Mouse (Mus musculus) limb, embryonic 12.5 days (tissue): ENCODE data around the gene Slc16a3. TPM values are rescaled to one million over a fixed set of nuclear protein-coding genes. Genes with fewer than 3 reads are reported as not detected.
A peak's percentile ranks its signal among the peaks of the same experiment; 100 is the strongest.

ENCODE experiments used
- ATAC-seq: fragments of 200-750 bp; cut with Nextera tagmentation; 2 replicates; pipeline ENCODE4 v1.8.0; 2017; ENCODE audit warnings: low read depth, moderate TSS enrichment; ENCODE audit not compliant: insufficient number of reproducible peaks, insufficient read depth, low FRiP score, low TSS enrichment
- H3K27ac ChIP-seq: fragments of 300-500 bp; sonication (generic); 2 replicates; pipeline ENCODE4 v1.5.1; 2016; ENCODE audit warnings: mild to moderate bottlenecking, moderate library complexity
- H3K27me3 ChIP-seq: fragments of 300-500 bp; sonication (generic); 2 replicates; pipeline ENCODE4 v1.6.1; 2016; ENCODE audit warnings: mild to moderate bottlenecking, moderate library complexity
- H3K36me3 ChIP-seq: fragments of 300-500 bp; sonication (generic); 2 replicates; pipeline ENCODE4 v1.6.1; 2016; ENCODE audit warnings: mild to moderate bottlenecking, moderate library complexity
- H3K4me1 ChIP-seq: fragments of 300-500 bp; sonication (generic); replicated peaks from 2 replicates; pipeline ENCODE4 v1.6.1; 2016
- H3K4me2 ChIP-seq: fragments of 300-500 bp; sonication (generic); 2 replicates; pipeline ENCODE4 v1.6.1; 2016; ENCODE audit warnings: mild to moderate bottlenecking, moderate library complexity
- H3K4me3 ChIP-seq: fragments of 300-500 bp; sonication (generic); replicated peaks from 2 replicates; pipeline ENCODE4 v1.5.1; 2016; ENCODE audit warnings: mild to moderate bottlenecking
- H3K9ac ChIP-seq: fragments of 300-500 bp; sonication (generic); replicated peaks from 2 replicates; pipeline ENCODE4 v1.6.1; 2016; ENCODE audit warnings: mild to moderate bottlenecking, moderate library complexity
- H3K9me3 ChIP-seq: fragments of 300-500 bp; sonication (generic); 2 replicates; pipeline ENCODE4 v1.6.1; 2016; ENCODE audit warnings: mild to moderate bottlenecking, moderate library complexity
- WGBS: fragments of 180-500 bp; shearing (Covaris S2); methylation state at CpG from one replicate; pipeline ENCODE4 v1.1.7; 2016; 5-methylcytosine and 5-hydroxymethylcytosine counted together
- polyA plus RNA-seq: library from polyadenylated mRNA; unstranded; fragments of >200 nt; fragmentation: Nextera tagmentation; extraction: Ambion mirVana; gene quantifications from 2 replicates; pipeline ENCODE4 v1.2.1, GENCODE M21; 2016

The Slc16a3 gene
- polyA plus RNA-seq, 1 experiment from 2014 or later: 77.0 TPM

DNA sequence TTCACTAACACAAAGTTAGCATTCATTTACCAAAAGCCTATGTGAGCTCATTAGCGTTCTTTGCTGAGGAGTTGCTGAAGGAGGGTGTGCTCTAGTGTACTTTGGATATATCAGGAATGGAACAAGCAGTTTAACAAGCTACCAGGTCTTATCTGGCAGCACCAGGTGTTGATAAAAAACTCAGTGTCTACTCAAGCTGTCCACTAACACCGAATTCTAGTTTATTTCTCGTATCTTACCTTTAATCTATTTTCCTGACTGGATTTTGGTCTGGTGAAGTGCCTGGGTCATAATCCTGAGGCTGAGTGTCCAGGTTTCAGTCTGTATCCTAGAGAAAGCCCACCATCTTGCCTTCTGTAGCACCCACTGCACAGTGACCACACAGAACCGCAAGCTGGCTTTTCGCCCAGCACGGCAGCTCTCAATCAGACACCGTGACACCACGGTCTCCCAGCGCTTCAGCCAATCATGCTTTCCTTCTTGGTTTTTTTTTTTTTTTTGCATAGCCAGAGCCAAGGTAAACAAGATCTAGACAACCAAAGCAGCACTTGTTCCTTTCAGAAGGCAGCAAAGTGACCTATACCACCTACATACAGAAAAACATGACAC, 32.3 kb downstream of the Slc16a3 start:
- Histone ChIP-seq H3K36me3 (peaks cover 96% of the 10 kb centered on the region), H3K4me3 (no peak overlapping the region), H3K27me3 (no peaks in the 10 kb centered on the region), H3K9me3 (no peaks in the 10 kb centered on the region), H3K9ac (no peak overlapping the region), H3K27ac (no peak overlapping the region), H3K4me2 (no peak overlapping the region), H3K4me1 (no peaks in the 10 kb centered on the region; the same call in 1 of the 2 replicates)
- WGBS: 92% methylated on average over 9 of the region's 9 CpGs
- no peak for ATAC-seq

- 92% methylated on average over 4 of the region's 4 CpGs for WGBS
- Histone ChIP-seq H3K36me3 (peaks cover 98% of the 10 kb centered on the region), H3K9ac (no peak overlapping the region), H3K27me3 (no peaks in the 10 kb centered on the region), H3K4me3 (no peak overlapping the region), H3K4me2 (no peak overlapping the region), H3K9me3 (no peaks in the 10 kb centered on the region), H3K4me1 (no peaks in the 10 kb centered on the region; the same call in 1 of the 2 replicates), H3K27ac (no peak overlapping the region)
- no peak for ATAC-seq
These were observed 33.4 kb downstream of the Slc16a3 start for GRCm38 (mm10) chr11:120981661-120982060.

DNA sequence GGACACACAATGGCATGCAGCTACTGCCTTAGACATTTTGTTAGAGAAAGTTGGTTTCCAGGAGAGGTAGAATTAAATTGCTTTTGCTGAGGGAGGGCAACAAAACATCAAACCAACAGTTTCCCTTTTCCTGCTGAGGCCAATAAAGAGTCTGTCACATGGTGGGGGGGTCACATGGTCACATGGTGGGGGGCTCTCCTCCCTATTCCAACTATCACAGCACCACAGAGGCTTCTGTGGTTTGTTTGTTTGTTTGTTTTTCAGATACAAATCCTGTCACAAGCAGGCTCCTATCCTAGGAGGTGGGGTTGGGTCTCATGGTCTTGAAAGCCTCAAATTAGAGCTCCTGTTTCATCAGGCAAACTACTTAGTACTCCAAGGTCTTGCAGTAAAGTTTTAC, 34.2 kb downstream of the Slc16a3 start:
- ATAC-seq: no peak
- Histone ChIP-seq H3K9ac (no peak overlapping the region), H3K9me3 (no peaks in the 10 kb centered on the region), H3K4me1 (peaks cover 2% of the 10 kb centered on the region; the same call in 1 of the 2 replicates), H3K27me3 (no peaks in the 10 kb centered on the region), H3K4me2 (no peak overlapping the region), H3K4me3 (no peak overlapping the region), H3K36me3 (peaks cover 98% of the 10 kb centered on the region), H3K27ac (no peak overlapping the region)

GRCm38 (mm10) chr11:120984448-120985330, 36.4 kb downstream of the Slc16a3 start:
- peaks cover 17% of the 10 kb centered on the region for H3K4me1 ChIP-seq
- H3K27me3 ChIP-seq: no peaks in the 10 kb centered on the region
- no peak overlapping the region for H3K9ac ChIP-seq
- no peak for ATAC-seq
- H3K27ac ChIP-seq: no peak overlapping the region
- 78% methylated on average over 4 of the region's 4 CpGs for WGBS
- H3K36me3 ChIP-seq: peaks cover 76% of the 10 kb centered on the region
- no peak overlapping the region for H3K4me2 ChIP-seq
- no peaks in the 10 kb centered on the region for H3K9me3 ChIP-seq
- H3K4me3 ChIP-seq: no peak overlapping the region

DNA sequence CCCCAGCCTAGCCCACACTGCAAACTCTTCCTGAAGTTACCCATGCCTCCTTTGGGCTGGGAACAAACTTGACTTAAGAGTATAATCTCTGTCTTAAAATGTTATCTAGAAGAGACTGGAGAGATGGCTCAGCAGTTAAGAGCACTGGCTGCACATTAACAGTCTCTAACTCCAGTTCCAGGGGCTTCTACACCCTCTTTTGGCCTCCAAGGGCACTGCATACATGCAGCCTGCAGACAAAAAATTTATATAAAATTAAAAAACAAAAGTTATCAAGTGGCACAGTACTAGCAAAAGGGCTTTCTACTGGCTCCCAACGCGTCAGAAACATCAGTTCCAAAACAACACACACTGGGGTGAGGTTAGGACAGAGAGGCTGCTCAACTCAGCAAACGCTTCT, 39.3 kb downstream of the Slc16a3 start:
- ATAC-seq: no peak
- no peak overlapping the region for H3K4me3 ChIP-seq
- H3K27ac ChIP-seq: no peak overlapping the region
- no peaks in the 10 kb centered on the region for H3K27me3 ChIP-seq
- H3K9me3 ChIP-seq: no peaks in the 10 kb centered on the region
- WGBS: 88% methylated on average over 3 of the region's 3 CpGs
- peaks cover 48% of the 10 kb centered on the region for H3K36me3 ChIP-seq
- H3K4me1 ChIP-seq: peaks cover 28% of the 10 kb centered on the region
- no peak overlapping the region for H3K9ac ChIP-seq
- H3K4me2 ChIP-seq: no peak overlapping the region

GRCm38 (mm10) chr11:120988410-120988809, 40.1 kb downstream of the Slc16a3 start:
- peaks cover 44% of the 10 kb centered on the region for H3K36me3 ChIP-seq
- H3K4me3 ChIP-seq: no peak overlapping the region

DNA sequence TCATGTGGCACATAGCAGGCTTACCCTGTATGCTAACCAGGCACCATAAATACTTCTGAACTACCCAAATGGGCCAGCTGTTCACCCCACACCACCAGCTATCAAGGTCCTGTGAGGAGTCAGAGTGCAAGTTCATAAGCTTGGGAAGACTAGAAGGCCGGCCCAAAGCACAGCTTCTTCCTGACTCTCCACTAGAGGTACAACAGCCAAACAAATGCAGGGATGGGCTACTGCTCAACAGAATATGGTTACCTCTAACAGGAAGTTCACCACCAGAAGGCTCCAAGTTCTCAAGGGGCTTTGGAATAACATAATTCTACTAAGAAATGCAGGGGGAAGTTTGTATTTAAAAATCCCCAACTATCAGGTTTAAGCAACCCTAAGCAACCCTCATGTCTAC, 41.2 kb downstream of the Slc16a3 start:
- H3K4me2 ChIP-seq: peak overlapping the region; percentile 82
- H3K27me3 ChIP-seq: no peaks in the 10 kb centered on the region
- H3K4me1 ChIP-seq: peaks cover 28% of the 10 kb centered on the region
- peaks cover 37% of the 10 kb centered on the region for H3K36me3 ChIP-seq
- H3K9ac ChIP-seq: peak overlapping the region; percentile 100
- H3K4me3 ChIP-seq: peak overlapping the region; percentile 100
- no peak overlapping the region for H3K27ac ChIP-seq
- no peak for ATAC-seq
- WGBS: 41% methylated on average over 1 of the region's 1 CpGs
- H3K9me3 ChIP-seq: no peaks in the 10 kb centered on the region

More at GRCm38 (mm10) chr11:120988410-120988809, 40.1 kb downstream of the Slc16a3 start:
- Histone ChIP-seq H3K4me2 (peak overlapping the region; percentile 82), H3K9ac (0 out of 2 replicates have a peak overlapping the region, but pooled peaks have one; percentile 9), H3K27ac (no peak overlapping the region), H3K4me1 (peaks cover 28% of the 10 kb centered on the region), H3K27me3 (no peaks in the 10 kb centered on the region), H3K9me3 (no peaks in the 10 kb centered on the region)
- WGBS: 93% methylated on average over 4 of the region's 4 CpGs
- ATAC-seq: no peak

DNA sequence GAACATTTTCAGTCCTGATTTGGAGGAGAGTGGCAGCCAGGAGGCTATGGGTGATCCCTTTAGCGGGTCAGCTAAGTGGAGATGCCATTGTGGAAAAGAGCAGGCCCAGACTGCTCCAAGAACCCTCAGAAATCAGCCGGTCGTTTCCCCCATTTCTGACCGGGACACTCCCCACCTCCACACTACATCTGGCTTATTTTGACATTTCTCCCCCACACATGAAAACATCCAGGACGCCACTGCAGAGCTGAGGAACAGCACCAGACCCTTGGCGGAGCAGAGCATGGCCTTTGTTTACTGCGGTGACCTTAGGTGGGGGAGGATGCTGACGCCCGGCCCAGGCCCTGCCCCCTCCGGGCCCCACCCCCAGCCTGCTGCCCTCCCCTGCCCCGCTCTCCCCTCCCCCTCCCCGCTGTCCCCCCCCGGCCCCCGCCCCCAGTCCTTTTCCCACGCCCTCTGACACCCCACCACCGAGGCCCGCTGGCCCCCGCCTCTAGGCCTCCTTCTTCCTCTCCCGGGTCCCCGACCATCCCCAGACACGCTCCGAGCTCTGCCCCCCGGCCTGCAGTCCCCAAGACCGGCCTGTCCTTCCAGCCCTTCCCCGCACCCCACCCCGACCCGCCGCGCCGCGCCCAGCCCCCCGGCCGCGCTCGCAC, 42.0 kb downstream of the Slc16a3 start:
- 2% methylated on average over 26 of the region's 35 CpGs for WGBS
- peaks cover 28% of the 10 kb centered on the region for H3K4me1 ChIP-seq

GRCm38 (mm10) chr11:120990951-120991526, 42.8 kb downstream of the Slc16a3 start, which contains the start of gene Csnk1d:
Gene Csnk1d (minus strand): TSS chr11:120991330.
- H3K9me3 ChIP-seq: no peaks in the 10 kb centered on the region
- ATAC-seq: peak; percentile 73
- WGBS: under 1% methylated on average over 59 of the region's 59 CpGs
- peaks cover 28% of the 10 kb centered on the region for H3K36me3 ChIP-seq
- peaks cover 28% of the 10 kb centered on the region for H3K4me1 ChIP-seq
- peak within 1 kb of the TSS; percentile 98 for H3K27ac ChIP-seq
- no peaks in the 10 kb centered on the region for H3K27me3 ChIP-seq
- peak within 1 kb of the TSS; percentile 100 for H3K9ac ChIP-seq
- peak within 1 kb of the TSS; percentile 100 for H3K4me3 ChIP-seq
- H3K4me2 ChIP-seq: peak within 1 kb of the TSS; percentile 82

More for the DNA sequence above, 42.0 kb downstream of the Slc16a3 start:
- H3K27ac ChIP-seq: peak overlapping the region; percentile 98
- no peaks in the 10 kb centered on the region for H3K9me3 ChIP-seq
- peak; percentile 3; the same call in 1 of the 2 replicates for ATAC-seq
- peak overlapping the region; percentile 100 for H3K9ac ChIP-seq
- peaks cover 36% of the 10 kb centered on the region for H3K36me3 ChIP-seq
- H3K4me2 ChIP-seq: peak overlapping the region; percentile 82
- peak overlapping the region; percentile 100 for H3K4me3 ChIP-seq
- H3K27me3 ChIP-seq: no peaks in the 10 kb centered on the region

GRCm38 (mm10) chr11:120991791-120992190, 43.5 kb downstream of the Slc16a3 start:
- Histone ChIP-seq H3K27me3 (no peaks in the 10 kb centered on the region), H3K4me3 (peak overlapping the region; percentile 100), H3K9me3 (no peaks in the 10 kb centered on the region), H3K9ac (peak overlapping the region; percentile 100), H3K36me3 (peaks cover 26% of the 10 kb centered on the region), H3K4me1 (peaks cover 28% of the 10 kb centered on the region), H3K4me2 (peak overlapping the region; percentile 82), H3K27ac (peak overlapping the region; percentile 98; the same call in 1 of the 2 replicates)
- WGBS: 69% methylated on average over 3 of the region's 3 CpGs
- ATAC-seq: no peak
